Mouse (Mus musculus): Measurements from ENCODE around the gene Tbc1d5. TPM values are rescaled to one million over a fixed set of nuclear protein-coding genes. Genes with fewer than 3 reads are reported as not detected.

Tbc1d5 gene
- polyA plus RNA-seq, 1 experiment, result 9.8 TPM

DNA sequence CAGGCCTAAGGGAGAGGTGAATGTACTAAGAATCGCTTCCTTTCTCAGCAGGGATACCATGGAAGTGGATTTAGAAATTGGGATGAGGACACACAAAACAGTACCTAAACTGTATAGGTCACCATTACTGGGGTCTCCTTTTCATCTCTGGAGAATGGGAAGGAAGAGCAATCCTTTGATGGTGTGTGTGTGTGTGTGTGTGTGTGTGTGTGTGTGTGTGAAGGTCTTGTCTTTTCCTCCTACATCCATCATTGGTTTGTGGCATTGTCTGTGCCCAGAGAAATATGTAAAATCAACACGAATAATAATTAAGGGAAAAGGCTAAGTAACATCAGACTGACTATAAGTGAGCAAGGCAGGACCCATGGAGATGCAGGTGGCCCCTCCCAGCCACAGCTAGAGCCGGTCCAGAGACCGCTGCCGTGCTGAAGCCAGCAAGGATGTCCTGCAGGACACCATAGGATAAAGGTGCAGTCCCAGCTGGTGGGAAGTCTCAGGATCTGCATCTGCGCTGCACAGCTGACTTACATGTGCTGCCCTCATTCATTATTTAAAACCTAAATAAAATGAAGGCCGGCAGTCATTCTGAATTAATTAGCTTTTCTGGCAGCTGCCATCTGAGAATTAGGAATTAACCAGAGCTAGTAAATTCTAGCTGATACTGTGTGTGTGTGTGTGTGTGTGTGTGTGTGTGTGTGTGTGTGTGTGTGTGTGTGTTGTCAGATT lies 468.5 kb downstream of the Tbc1d5 start:
- no peak for TF ChIP-seq GATA1 (IDR thresholded peaks at IDR 0.05; ENCODE audit: low read length)

DNA sequence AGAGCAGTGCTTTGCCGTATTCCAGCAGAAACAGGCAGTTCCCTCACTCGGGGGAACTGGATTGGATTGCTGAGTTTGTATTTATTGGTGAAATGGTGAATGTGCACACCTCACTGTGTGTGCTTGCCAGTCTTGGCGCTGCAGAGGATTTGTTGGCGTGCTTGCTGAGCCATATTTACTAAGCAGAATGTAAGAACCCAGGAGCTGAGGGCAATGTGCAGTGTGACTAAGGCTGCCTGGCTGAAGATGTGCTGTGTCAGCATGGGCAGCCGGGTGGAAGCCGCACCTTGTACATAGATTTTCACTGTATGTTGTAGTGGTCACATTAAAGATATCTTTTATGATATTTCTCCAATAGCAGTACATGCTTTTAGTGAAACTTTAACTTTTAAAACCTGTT lies 491.0 kb downstream of the Tbc1d5 start:
- TF ChIP-seq GATA1 (IDR thresholded peaks at IDR 0.05; ENCODE audit: low read length), result no peak

DNA sequence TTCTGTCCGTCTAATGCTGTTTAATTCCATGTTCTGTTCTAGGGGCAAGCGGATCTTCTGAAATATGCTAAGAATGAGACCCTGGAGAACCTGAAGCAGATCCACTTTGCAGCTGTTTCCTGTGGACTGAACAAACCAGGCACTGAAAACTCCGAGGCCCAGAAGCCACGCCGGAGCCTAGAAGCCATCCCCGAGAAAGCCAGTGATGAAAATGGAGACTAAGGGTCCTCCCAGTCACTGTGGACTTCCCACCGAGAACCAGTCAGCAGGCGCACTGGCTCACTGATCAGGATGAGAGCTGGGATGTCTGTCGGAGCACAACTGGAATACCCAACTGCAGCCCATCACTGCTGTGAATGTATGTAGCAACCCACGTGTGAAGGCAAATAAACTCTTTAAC lies 491.5 kb downstream of the Tbc1d5 start:
- TF ChIP-seq GATA1 (IDR thresholded peaks at IDR 0.05; ENCODE audit: low read length), result no peak

DNA sequence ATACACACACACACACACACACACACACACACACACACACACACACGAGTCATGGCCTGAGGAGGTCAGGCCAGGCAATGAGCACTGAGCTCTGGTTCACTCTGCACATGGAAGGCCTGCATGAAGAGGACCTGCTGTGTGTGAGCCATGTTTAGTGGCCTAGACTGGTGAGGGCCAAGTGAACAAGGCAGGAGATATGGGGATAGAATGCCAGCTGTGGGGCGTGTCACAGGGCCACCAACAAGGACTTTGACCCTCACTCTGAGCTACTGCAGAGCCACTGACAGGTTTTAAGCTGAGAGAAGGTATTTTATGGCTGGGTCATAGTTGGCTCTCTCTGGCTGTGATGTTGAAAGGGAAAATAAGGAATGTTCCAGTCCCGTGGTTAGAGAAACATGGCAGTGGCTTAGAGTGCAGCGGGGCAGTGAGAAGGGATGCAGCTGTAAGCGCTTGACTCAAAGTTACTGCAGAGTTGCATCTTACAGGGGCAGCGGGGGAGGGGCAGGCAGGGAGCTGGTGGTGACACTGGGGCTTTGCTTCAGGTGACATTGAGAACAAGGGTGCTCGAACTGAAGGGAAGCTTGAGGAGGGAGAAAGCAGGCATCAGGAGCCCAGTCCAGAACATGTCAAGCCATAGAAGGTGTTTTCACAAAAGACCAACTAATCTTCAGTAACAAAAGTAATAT lies 494.0 kb downstream of the Tbc1d5 start:
- no peak for TF ChIP-seq GATA1 (IDR thresholded peaks at IDR 0.05; ENCODE audit: low read length)
